Mouse (Mus musculus) embryonic facial prominence, embryonic 11.5 days (tissue): ENCODE data around the gene Rabgap1. TPM values are rescaled to one million over a fixed set of nuclear protein-coding genes. Genes with fewer than 3 reads are reported as not detected.

Experiments
- polyA plus RNA-seq: library from polyadenylated mRNA; unstranded; fragments of >200 nt; fragmentation: Nextera tagmentation; extraction: Ambion mirVana; gene quantifications from 2 replicates; pipeline ENCODE4 v1.2.1, GENCODE M21; 2014

Rabgap1 gene
- polyA plus RNA-seq, 1 experiment from 2014 or later: 46.7 TPM

Other genes starting within 250 kb of the Rabgap1 start
- gene Olfr366, start 231.7 kb upstream of the Rabgap1 start, polyA plus RNA-seq: not detected in 2 replicates
- not detected in 2 replicates for gene Olfr368, start 116.8 kb upstream of the Rabgap1 start, polyA plus RNA-seq
- 67.0 and 69.7 TPM in 2 replicates for gene Pdcl, start 83.9 kb upstream of the Rabgap1 start, polyA plus RNA-seq
- 14.0 and 16.2 TPM in 2 replicates for gene Rc3h2, start 20.4 kb upstream of the Rabgap1 start, polyA plus RNA-seq
- 11.5 and 14.2 TPM in 2 replicates for gene Zbtb26, start 144 bp upstream of the Rabgap1 start, polyA plus RNA-seq
- 5.3 and 5.8 TPM in 2 replicates for gene Zbtb6, start 108 bp upstream of the Rabgap1 start, polyA plus RNA-seq
- gene Gpr21, start 73.1 kb downstream of the Rabgap1 start, polyA plus RNA-seq: 0.67 and 0.84 TPM in 2 replicates